Mouse (Mus musculus) small intestine, adult 2 months (tissue): ENCODE results near the gene Mindy4.

Experiments
- CTCF ChIP-seq: fragments of 200-500 bp; IDR thresholded peaks from 2 replicates; pipeline ENCODE4 v1.5.1; 2012; ENCODE audit warnings: low read depth, mild to moderate bottlenecking, control low read depth, inconsistent platforms, low read length, moderate library complexity, mixed read lengths; ENCODE audit not compliant: insufficient replicate concordance, insufficient read length; ENCODE audit errors: extremely low read depth
- POLR2A ChIP-seq: fragments of 200-500 bp; IDR thresholded peaks from 2 replicates; pipeline ENCODE4 v1.6.1; 2012; ENCODE audit warnings: low read depth, mild to moderate bottlenecking, control low read depth, inconsistent platforms, low read length, moderate library complexity

DNA sequence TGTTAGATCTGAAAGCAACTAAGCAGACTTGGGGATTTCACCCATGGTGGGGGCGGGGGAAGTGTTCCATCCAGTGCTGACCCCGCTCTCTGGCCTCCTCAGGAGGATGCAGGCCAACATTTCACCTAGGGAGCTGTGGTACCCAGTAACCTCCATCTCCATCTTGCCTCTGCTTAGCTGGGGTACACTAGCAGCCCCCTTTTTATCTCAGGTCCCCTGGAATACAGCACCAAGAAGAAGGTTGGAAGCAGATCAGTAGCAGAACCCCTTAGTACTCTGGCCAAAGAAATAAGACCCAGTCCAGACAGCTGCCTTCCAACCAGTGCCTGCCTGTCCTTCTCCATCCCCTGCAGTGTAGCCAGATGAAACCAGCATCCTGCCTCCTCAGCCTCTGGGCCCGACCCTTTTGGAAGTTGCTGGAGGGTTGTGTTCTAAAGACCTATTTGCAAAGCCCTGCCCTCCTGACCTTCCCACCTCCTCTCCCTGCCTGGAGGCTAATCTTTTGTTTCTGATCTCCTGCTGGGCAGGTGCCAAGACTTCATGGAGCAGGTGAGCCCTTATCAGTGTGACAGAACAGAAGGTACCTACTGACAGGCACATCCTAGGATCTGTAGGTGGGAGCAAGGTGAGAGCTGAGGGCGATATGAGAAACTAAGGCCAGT lies 151.4 kb downstream of the Mindy4 start:
- TF ChIP-seq CTCF = no peak
- no peak for TF ChIP-seq POLR2A
